Mouse (Mus musculus) hindbrain, embryonic 10.5 days (tissue): ENCODE measurements at regions not wholly inside any gene's neighbourhood (a gene's known extent, or its start where the extent isn't known, plus 50 kb on each side); places are given as distances from the start of the nearest gene placed in this dataset.

Source experiments
- DNase-seq: peaks from one replicate; pipeline ENCODE4 v3.0.0-alpha.2; 2017; ENCODE audit warnings: low spot score
- H3K27ac ChIP-seq: fragments of 300-500 bp; sonication (generic); 2 replicates; pipeline ENCODE4 v1.5.1; 2016; ENCODE audit warnings: mild to moderate bottlenecking, moderate library complexity
- H3K27me3 ChIP-seq: fragments of 300-500 bp; sonication (generic); 2 replicates; pipeline ENCODE4 v1.6.1; 2016; ENCODE audit warnings: mild to moderate bottlenecking; ENCODE audit not compliant: poor library complexity, insufficient read depth, severe bottlenecking
- H3K36me3 ChIP-seq: fragments of 300-500 bp; sonication (generic); 2 replicates; pipeline ENCODE4 v1.6.1; 2016; ENCODE audit warnings: mild to moderate bottlenecking, moderate library complexity
- H3K4me1 ChIP-seq: fragments of 300-500 bp; sonication (generic); replicated peaks from 2 replicates; pipeline ENCODE4 v1.6.1; 2016; ENCODE audit warnings: mild to moderate bottlenecking
- H3K4me3 ChIP-seq: fragments of 300-500 bp; sonication (generic); 2 replicates; pipeline ENCODE4 v1.5.1; 2016; ENCODE audit warnings: mild to moderate bottlenecking, moderate library complexity
- H3K9me3 ChIP-seq: fragments of 300-500 bp; sonication (generic); 2 replicates; pipeline ENCODE4 v1.6.1; 2016; ENCODE audit warnings: mild to moderate bottlenecking, moderate library complexity
- WGBS: fragments of 180-500 bp; shearing (Covaris S2); methylation state at CpG from one replicate; pipeline ENCODE4 v1.1.7; 2016; 5-methylcytosine and 5-hydroxymethylcytosine counted together

DNA sequence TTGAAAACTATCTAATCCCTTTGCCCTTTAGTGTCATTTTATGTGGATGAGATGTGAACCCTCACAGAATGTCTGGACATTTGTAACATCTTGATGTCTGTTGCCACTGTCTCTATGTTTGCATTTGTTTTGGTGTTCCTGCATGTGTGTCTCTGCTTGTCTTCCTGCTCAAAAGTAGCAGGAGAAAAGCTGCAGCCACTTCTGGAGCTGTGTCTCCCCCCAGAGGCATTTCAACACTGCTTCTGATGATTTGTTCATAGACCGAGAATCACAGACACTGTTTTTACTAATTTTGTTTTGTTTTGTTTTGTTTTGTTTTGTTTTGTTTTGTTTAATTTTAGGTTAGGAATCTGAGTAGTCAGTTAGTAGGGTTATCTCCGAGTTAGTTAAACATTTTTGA lies 883.8 kb downstream of the Gbe1 start:
- 73% methylated on average over 2 of the region's 2 CpGs for WGBS
- H3K4me3 ChIP-seq = no peak overlapping the region
- no peaks in the 10 kb centered on the region for H3K4me1 ChIP-seq
- no peak overlapping the region for H3K27ac ChIP-seq
- no peaks in the 10 kb centered on the region for H3K9me3 ChIP-seq
- no peaks in the 10 kb centered on the region for H3K27me3 ChIP-seq
- DNase-seq = no peak
- H3K36me3 ChIP-seq = no peaks in the 10 kb centered on the region

DNA sequence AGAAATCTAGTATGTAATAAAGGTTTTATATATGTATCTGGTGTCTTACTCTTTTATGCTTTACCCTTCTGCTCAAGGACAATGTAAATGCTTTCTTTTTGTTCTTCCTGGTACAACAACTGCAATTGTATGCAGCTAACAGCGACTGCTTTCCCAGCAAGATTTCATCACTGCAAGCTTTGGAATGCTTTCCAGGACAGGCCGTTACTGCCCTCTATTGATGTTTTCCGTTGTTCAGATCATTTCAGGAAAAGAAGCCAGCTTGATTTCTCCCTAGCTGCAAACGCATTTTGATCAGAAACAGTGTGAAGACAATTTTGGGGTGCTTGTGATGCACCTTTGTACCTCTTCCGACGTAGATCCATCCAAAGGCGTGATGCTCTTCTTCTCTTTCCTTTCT lies 895.1 kb downstream of the Gbe1 start:
- no peaks in the 10 kb centered on the region for H3K36me3 ChIP-seq
- no peak for DNase-seq
- no peak overlapping the region for H3K4me3 ChIP-seq
- 57% methylated on average over 7 of the region's 7 CpGs for WGBS
- no peaks in the 10 kb centered on the region for H3K27me3 ChIP-seq
- no peak overlapping the region for H3K27ac ChIP-seq
- H3K4me1 ChIP-seq = no peaks in the 10 kb centered on the region
- no peaks in the 10 kb centered on the region for H3K9me3 ChIP-seq

DNA sequence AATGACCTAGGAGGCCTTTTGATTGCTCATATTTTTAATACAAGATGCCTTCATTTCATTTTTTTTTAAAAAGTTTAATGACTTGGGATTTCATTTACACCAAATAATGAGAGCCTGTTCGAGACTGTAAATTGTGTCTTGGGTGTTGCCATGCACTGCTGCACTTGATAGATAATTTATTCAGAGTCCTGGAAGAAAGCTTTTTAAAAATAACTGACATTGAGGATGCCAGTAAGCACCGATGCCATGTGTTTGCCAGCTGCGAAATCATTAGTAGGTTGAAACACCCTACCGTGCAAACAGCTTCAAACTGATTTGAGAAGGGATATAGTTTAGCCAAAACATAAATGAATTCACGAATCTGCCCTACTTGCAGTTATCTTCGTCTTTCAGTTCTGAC lies 910.7 kb downstream of the Gbe1 start:
- WGBS = 71% methylated on average over 6 of the region's 6 CpGs
- Histone ChIP-seq H3K27ac (no peak overlapping the region), H3K9me3 (no peaks in the 10 kb centered on the region), H3K4me1 (no peaks in the 10 kb centered on the region), H3K27me3 (no peaks in the 10 kb centered on the region), H3K36me3 (no peaks in the 10 kb centered on the region), H3K4me3 (no peak overlapping the region)
- no peak for DNase-seq

DNA sequence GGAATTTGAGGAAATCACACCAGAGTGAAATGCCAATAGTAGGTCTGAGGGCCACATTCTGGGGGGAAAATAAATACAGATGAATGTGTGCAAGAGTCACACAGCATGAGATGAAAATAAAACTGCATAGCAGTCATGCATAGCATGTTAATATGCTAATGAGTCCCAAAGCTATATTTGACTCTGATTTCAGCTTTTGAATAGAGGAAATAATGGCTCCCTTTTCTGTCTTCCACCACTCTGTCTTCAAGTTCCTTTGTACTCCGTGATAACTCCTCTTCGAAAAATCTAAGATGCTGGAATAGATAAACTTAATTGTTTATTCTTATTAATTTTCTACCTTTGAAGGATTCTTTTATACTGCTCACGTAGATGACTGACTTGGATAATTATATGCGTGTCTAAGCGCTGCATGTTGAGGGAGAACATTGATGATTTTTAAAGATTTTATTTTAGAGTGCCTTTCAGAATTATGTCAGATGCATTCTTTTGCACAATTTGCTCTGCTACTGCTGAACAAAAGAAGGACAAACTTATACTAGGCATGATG lies 916.4 kb downstream of the Gbe1 start:
- no peak for DNase-seq
- Histone ChIP-seq H3K9me3 (no peaks in the 10 kb centered on the region), H3K27ac (no peak overlapping the region), H3K4me1 (no peaks in the 10 kb centered on the region), H3K36me3 (no peaks in the 10 kb centered on the region), H3K4me3 (no peak overlapping the region), H3K27me3 (no peaks in the 10 kb centered on the region)
- WGBS = 91% methylated on average over 5 of the region's 5 CpGs

DNA sequence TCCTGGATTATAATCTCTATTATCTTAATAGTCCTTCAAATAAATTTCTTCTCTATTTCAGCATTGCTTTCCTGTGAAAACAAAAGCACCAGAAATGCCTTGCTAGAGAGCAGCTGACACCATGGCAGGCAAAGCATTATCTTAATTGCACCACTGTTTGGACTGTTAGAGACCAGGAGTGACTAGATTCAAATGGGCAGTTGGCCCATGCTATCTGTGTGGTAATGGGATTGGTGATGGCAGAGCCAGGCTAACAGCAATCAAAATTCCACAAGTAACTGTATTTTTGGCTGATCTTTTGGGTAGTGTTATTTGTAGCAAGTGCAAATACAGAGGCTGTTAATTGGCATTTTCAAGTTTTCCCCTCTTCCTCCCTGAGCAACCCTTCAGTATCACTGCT lies 929.3 kb downstream of the Gbe1 start:
- H3K9me3 ChIP-seq = no peaks in the 10 kb centered on the region
- H3K36me3 ChIP-seq = no peaks in the 10 kb centered on the region
- DNase-seq = no peak
- H3K4me3 ChIP-seq = no peak overlapping the region
- no peaks in the 10 kb centered on the region for H3K4me1 ChIP-seq
- H3K27ac ChIP-seq = no peak overlapping the region
- no peaks in the 10 kb centered on the region for H3K27me3 ChIP-seq

DNA sequence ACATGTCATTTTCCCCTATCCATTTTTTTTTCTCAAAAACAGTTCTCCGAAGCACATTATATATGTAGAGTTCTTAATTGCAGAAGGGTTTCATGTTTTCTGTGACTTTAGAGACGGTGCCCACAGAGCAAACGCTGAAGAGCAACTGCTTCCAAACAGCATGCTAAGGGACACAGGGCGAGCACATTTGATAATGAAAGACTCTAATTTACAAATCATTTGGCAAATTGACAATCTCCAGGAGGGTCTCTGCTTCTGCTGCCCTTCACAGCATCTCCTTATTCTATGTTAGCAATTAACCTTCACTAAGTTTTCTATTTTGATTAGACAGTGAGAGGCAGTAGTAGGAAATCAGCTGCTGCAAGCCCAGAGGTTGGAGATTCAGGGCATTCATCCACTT lies 929.7 kb downstream of the Gbe1 start:
- H3K27ac ChIP-seq = no peak overlapping the region
- H3K9me3 ChIP-seq = no peaks in the 10 kb centered on the region
- no peak for DNase-seq
- no peaks in the 10 kb centered on the region for H3K36me3 ChIP-seq
- 78% methylated on average over 4 of the region's 4 CpGs for WGBS
- H3K4me1 ChIP-seq = no peaks in the 10 kb centered on the region
- no peak overlapping the region for H3K4me3 ChIP-seq
- H3K27me3 ChIP-seq = no peaks in the 10 kb centered on the region

DNA sequence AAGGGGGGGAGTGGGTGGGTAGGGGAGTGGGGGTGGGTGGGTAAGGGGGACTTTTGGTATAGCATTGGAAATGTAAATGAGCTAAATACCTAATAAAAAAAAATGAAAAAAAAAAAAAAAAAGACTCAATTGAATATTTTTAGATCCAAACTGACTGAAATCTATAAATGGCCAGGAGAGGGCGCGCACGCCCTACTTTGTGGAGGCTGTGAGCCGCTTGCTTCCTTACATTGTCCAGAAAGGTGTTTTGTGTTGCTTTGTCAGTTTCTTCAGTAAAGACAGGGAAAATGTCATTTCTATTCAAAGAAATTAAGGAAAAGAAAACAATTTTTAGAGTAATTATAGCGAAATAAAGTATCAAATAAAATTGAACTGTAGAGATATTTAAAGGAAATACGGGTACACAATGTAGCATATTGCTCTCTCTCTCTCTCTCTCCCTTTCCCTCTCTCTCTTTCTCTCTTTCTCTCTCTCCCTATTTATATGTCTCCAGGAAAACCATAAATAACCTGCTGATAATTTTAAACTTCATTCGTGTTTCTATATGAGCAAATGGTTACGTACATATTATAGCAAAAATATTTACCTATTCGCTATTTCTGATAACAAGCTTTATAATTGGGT lies 933.9 kb downstream of the Gbe1 start:
- Histone ChIP-seq H3K9me3 (no peaks in the 10 kb centered on the region), H3K27ac (no peak overlapping the region), H3K27me3 (no peaks in the 10 kb centered on the region), H3K4me1 (no peaks in the 10 kb centered on the region), H3K4me3 (no peak overlapping the region), H3K36me3 (no peaks in the 10 kb centered on the region)
- whole genome bisulfite sequencing = 37% methylated on average over 9 of the region's 9 CpGs
- peak; percentile 71 for DNase-seq

DNA sequence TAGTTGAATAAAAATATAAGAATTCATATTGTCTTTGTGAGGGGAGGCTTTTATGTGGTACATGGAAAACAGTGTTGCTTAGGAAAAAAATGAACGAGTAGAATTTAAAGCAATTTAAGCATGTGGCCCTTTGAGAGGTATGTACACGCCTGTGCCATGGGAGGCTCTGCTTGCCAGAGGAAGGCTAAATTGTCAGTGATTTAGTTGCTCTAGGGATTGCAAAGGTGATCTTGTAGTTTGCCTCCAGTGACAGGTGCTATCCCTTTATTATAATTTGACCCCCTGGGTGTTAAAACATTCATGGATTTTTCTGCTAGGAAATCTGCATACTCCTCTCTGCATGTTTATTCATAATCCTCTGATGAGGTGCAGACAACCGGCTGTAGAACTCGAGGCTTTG lies 942.0 kb downstream of the Gbe1 start:
- H3K27me3 ChIP-seq = no peaks in the 10 kb centered on the region
- no peak overlapping the region for H3K4me3 ChIP-seq
- no peaks in the 10 kb centered on the region for H3K9me3 ChIP-seq
- no peak overlapping the region for H3K27ac ChIP-seq
- H3K36me3 ChIP-seq = no peaks in the 10 kb centered on the region
- DNase-seq = no peak
- 73% methylated on average over 4 of the region's 4 CpGs for WGBS
- H3K4me1 ChIP-seq = no peaks in the 10 kb centered on the region

DNA sequence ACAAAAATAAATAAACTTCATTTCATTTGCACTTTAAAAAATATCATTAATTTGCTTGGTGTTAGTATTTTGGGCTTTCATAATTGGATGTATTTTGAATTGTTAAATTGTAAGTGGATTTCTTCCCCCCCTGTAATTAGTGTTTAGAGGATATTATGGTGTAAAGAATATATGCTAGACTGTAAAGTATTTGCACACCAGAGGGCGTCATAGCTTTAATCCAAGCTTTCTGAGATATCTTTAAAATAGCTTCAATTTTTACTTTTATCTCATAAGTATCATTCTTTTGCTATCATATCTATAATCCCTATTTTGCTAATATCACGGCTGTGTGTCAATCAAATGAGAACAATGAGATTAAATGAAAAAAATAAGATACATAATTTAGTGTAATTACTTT lies 942.4 kb downstream of the Gbe1 start:
- H3K27me3 ChIP-seq = no peaks in the 10 kb centered on the region
- no peak overlapping the region for H3K4me3 ChIP-seq
- no peaks in the 10 kb centered on the region for H3K36me3 ChIP-seq
- no peak overlapping the region for H3K27ac ChIP-seq
- no peaks in the 10 kb centered on the region for H3K9me3 ChIP-seq
- H3K4me1 ChIP-seq = no peaks in the 10 kb centered on the region
- 80% methylated on average over 2 of the region's 2 CpGs for WGBS
- DNase-seq = no peak

DNA sequence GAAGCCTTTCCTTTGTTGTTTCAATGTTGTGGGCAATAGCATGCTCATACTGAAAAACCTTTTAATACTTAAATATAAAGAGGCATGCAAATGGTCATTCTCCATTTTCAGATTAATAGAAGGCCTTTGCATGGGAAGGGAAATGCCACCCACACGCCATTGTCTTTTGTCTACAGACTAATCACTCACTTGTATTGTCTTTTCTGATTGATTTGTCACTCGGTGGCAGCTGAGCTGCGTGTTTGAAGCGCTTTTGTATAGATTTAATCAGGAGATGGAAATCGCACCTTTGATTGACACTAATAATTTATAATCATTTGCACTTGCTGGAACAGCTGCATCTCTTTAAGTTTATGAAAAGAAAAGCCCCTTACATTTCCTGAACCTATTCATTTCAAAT lies 953.4 kb downstream of the Gbe1 start:
- Histone ChIP-seq H3K9me3 (no peaks in the 10 kb centered on the region), H3K27ac (no peak overlapping the region), H3K27me3 (no peaks in the 10 kb centered on the region), H3K4me3 (no peak overlapping the region), H3K4me1 (peaks cover 5% of the 10 kb centered on the region; the same call in 1 of the 2 replicates), H3K36me3 (no peaks in the 10 kb centered on the region)
- 42% methylated on average over 5 of the region's 5 CpGs for WGBS
- no peak for DNase-seq
